Mouse (Mus musculus): ENCODE measurements around the gene Frem1.

DNA sequence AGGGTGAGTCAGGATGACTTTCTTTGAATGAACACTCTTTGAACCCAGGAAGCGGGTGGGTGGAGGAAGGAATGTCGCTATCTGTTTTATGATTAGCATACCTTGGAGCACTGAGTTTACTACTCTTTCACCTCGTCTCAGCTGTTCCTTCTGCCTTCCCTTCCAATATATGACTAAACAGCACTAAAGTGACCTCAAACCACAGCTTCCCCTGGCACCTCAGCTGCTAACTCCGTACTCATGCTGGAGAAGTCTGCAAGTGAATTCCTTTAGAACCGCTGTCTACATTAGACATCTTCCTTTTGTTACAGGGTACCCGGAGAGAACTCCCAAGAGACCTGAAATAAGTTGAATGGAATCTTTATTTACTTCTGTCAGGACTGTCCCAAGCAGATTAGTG, 181.2 kb downstream of the Frem1 start:
- TF ChIP-seq CTCF (conservative IDR thresholded peaks at IDR 0.05 in 1 of 2, IDR thresholded peaks at IDR 0.05 in 1 of 2; ENCODE audit: low read depth in 2 of 2, low read length in 2 of 2) (no peak), ZC3H11A (IDR thresholded peaks at IDR 0.05; ENCODE audit: low read depth, low read length) (no peak), EP300 (IDR thresholded peaks at IDR 0.05; ENCODE audit: low read length) (no peak), JUND (conservative IDR thresholded peaks at IDR 0.05; ENCODE audit: low read depth, low read length) (no peak), USF1 (IDR thresholded peaks at IDR 0.05; ENCODE audit: low read depth, low read length) (no peak), NRF1 (IDR thresholded peaks at IDR 0.05; ENCODE audit: low read depth, low read length) (no peak), POLR2AphosphoS2 (IDR thresholded peaks at IDR 0.05; ENCODE audit: low read depth, low read length) (no peak), POLR2A (IDR thresholded peaks at IDR 0.05; ENCODE audit: low read depth, low read length) (no peak)

Data from CH12.LX (cell line).